Mouse (Mus musculus) intestine, embryonic 15.5 days (tissue): ENCODE data around the gene Trib3. TPM values are rescaled to one million over a fixed set of nuclear protein-coding genes. Genes with fewer than 3 reads are reported as not detected.

Experiments used
- ATAC-seq: fragments of 200-750 bp; cut with Nextera tagmentation; 2 replicates; pipeline ENCODE4 v1.8.0; 2017; ENCODE audit warnings: moderate TSS enrichment, moderate library complexity
- H3K27ac ChIP-seq: fragments of 300-500 bp; sonication (generic); 2 replicates; pipeline ENCODE4 v1.5.1; 2015; ENCODE audit warnings: mild to moderate bottlenecking, inconsistent platforms
- H3K27me3 ChIP-seq: fragments of 300-500 bp; sonication (generic); replicated peaks from 2 replicates; pipeline ENCODE4 v1.6.1; 2015; ENCODE audit warnings: inconsistent platforms
- H3K36me3 ChIP-seq: fragments of 300-500 bp; sonication (generic); 2 replicates; pipeline ENCODE4 v1.6.1; 2015; ENCODE audit warnings: inconsistent platforms
- H3K4me1 ChIP-seq: fragments of 300-500 bp; sonication (generic); replicated peaks from 2 replicates; pipeline ENCODE4 v1.6.1; 2015; ENCODE audit warnings: inconsistent platforms
- H3K4me2 ChIP-seq: fragments of 300-500 bp; sonication (generic); replicated peaks from 2 replicates; pipeline ENCODE4 v1.6.1; 2015; ENCODE audit warnings: mild to moderate bottlenecking, inconsistent platforms
- H3K4me3 ChIP-seq: fragments of 300-500 bp; sonication (generic); replicated peaks from 2 replicates; pipeline ENCODE4 v1.5.1; 2015; ENCODE audit warnings: inconsistent platforms
- H3K9ac ChIP-seq: fragments of 300-500 bp; sonication (generic); 2 replicates; pipeline ENCODE4 v1.6.1; 2015; ENCODE audit warnings: inconsistent platforms
- H3K9me3 ChIP-seq: fragments of 300-500 bp; sonication (generic); 2 replicates; pipeline ENCODE4 v1.6.1; 2016; ENCODE audit warnings: inconsistent platforms
- WGBS: fragments of 180-500 bp; shearing (Covaris S2); methylation state at CpG from one replicate; pipeline ENCODE4 v1.1.7; 2015; 5-methylcytosine and 5-hydroxymethylcytosine counted together
- polyA plus RNA-seq: library from polyadenylated mRNA; unstranded; fragments of >200 nt; fragmentation: Nextera tagmentation; extraction: Ambion mirVana; gene quantifications from 2 replicates; pipeline ENCODE4 v1.2.1, GENCODE M21; 2015

Trib3 gene
- polyA plus RNA-seq, 1 experiment from 2014 or later, result 4.9 TPM

GRCm38 (mm10) chr2:152344361-152344760 is 529 bp upstream of the Trib3 start:
- Histone ChIP-seq H3K4me2 (peak overlapping the region; percentile 99), H3K4me1 (peaks cover 15% of the 10 kb centered on the region; the same call in 1 of the 2 replicates), H3K36me3 (no peaks in the 10 kb centered on the region), H3K9ac (peak overlapping the region; percentile 60), H3K4me3 (peak overlapping the region; percentile 59), H3K27ac (no peak overlapping the region), H3K9me3 (no peaks in the 10 kb centered on the region), H3K27me3 (peaks cover 3% of the 10 kb centered on the region; the same call in 1 of the 2 replicates)
- 12% methylated on average over 10 of the region's 10 CpGs for WGBS
- ATAC-seq, result peak; percentile 37

- no peaks in the 10 kb centered on the region for H3K9me3 ChIP-seq
- no peak for ATAC-seq
- H3K27me3 ChIP-seq, result peaks cover 3% of the 10 kb centered on the region; the same call in 1 of the 2 replicates
- no peak overlapping the region for H3K27ac ChIP-seq
- H3K4me3 ChIP-seq, result no peak overlapping the region
- H3K9ac ChIP-seq, result no peak overlapping the region
- peaks cover 15% of the 10 kb centered on the region; the same call in 1 of the 2 replicates for H3K4me1 ChIP-seq
- WGBS, result 92% methylated on average over 22 of the region's 22 CpGs
- H3K36me3 ChIP-seq, result no peaks in the 10 kb centered on the region
- no peak overlapping the region for H3K4me2 ChIP-seq
Observed at GRCm38 (mm10) chr2:152339631-152340179, 4.1 kb downstream of the Trib3 start.

- Histone ChIP-seq H3K9ac (no peak overlapping the region), H3K4me2 (no peak overlapping the region), H3K4me1 (0 out of 2 replicates have a peak, but pooled peaks cover 5% of the 10 kb centered on the region), H3K4me3 (no peak overlapping the region), H3K9me3 (no peaks in the 10 kb centered on the region), H3K27ac (no peak overlapping the region), H3K36me3 (no peaks in the 10 kb centered on the region), H3K27me3 (peaks cover 3% of the 10 kb centered on the region; the same call in 1 of the 2 replicates)
- WGBS, result 75% methylated on average over 13 of the region's 13 CpGs
- ATAC-seq, result peak; percentile 38
Observed at GRCm38 (mm10) chr2:152338319-152338718, 5.5 kb downstream of the Trib3 start.

DNA sequence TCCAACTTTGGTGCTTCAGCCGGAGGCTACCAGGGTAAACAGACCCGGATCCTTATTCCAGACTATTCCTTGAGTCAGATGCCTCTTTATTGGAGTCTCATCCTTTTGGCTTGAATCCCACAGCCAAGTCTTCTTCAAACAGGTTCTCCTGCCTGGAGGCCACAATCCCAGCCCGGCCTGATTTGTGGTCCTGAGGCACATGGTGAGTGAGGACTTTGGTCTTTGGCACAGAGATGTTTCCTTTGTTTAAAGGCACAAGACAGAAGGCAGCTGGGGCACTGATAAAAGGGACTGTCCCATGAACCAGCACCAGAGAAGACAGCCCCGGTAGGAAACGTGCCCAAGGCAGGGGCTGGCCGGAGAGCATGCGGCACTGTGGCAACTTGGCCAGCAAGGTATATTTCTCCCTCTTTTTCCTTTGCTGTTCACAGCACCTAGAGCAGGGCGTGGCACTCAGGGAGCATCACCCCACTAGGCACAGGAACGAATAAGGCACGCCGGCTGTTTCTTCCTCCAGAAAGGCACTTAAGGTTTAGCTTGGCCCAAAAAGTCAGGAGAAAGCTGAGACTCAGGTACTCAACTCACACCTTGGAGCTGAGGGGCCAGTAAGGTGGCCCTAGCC is 6.1 kb downstream of the Trib3 start:
- WGBS, result 83% methylated on average over 11 of the region's 11 CpGs
- no peak overlapping the region for H3K4me2 ChIP-seq
- no peak overlapping the region for H3K27ac ChIP-seq
- H3K4me3 ChIP-seq, result no peak overlapping the region
- peak; percentile 52 for ATAC-seq
- no peaks in the 10 kb centered on the region for H3K36me3 ChIP-seq
- H3K9ac ChIP-seq, result no peak overlapping the region
- H3K27me3 ChIP-seq, result no peaks in the 10 kb centered on the region; the same call in 1 of the 2 replicates
- H3K4me1 ChIP-seq, result no peaks in the 10 kb centered on the region
- no peaks in the 10 kb centered on the region for H3K9me3 ChIP-seq

GRCm38 (mm10) chr2:152336856-152337255 is 7.0 kb downstream of the Trib3 start:
- no peaks in the 10 kb centered on the region for H3K4me1 ChIP-seq
- no peak overlapping the region for H3K27ac ChIP-seq
- H3K9ac ChIP-seq, result no peak overlapping the region
- H3K9me3 ChIP-seq, result no peaks in the 10 kb centered on the region
- no peaks in the 10 kb centered on the region for H3K27me3 ChIP-seq
- H3K4me3 ChIP-seq, result no peak overlapping the region
- 80% methylated on average over 1 of the region's 1 CpGs for WGBS
- no peak overlapping the region for H3K4me2 ChIP-seq
- H3K36me3 ChIP-seq, result no peaks in the 10 kb centered on the region
- ATAC-seq, result no peak

GRCm38 (mm10) chr2:152335289-152335820 is 8.5 kb downstream of the Trib3 start:
- H3K9ac ChIP-seq, result no peak overlapping the region
- no peak overlapping the region for H3K27ac ChIP-seq
- WGBS, result 51% methylated on average over 11 of the region's 11 CpGs
- no peaks in the 10 kb centered on the region for H3K27me3 ChIP-seq
- no peak overlapping the region for H3K4me2 ChIP-seq
- H3K4me3 ChIP-seq, result no peak overlapping the region
- no peaks in the 10 kb centered on the region for H3K9me3 ChIP-seq
- H3K36me3 ChIP-seq, result no peaks in the 10 kb centered on the region
- peaks cover 6% of the 10 kb centered on the region for H3K4me1 ChIP-seq
- no peak for ATAC-seq

- no peak overlapping the region for H3K27ac ChIP-seq
- no peak overlapping the region for H3K9ac ChIP-seq
- H3K4me2 ChIP-seq, result no peak overlapping the region
- no peaks in the 10 kb centered on the region for H3K27me3 ChIP-seq
- 64% methylated on average over 4 of the region's 4 CpGs for WGBS
- no peaks in the 10 kb centered on the region for H3K9me3 ChIP-seq
- H3K4me1 ChIP-seq, result peaks cover 6% of the 10 kb centered on the region
- ATAC-seq, result no peak
- H3K4me3 ChIP-seq, result no peak overlapping the region
- no peaks in the 10 kb centered on the region for H3K36me3 ChIP-seq
Observed at GRCm38 (mm10) chr2:152333345-152334006, 10.4 kb downstream of the Trib3 start.

GRCm38 (mm10) chr2:152332101-152332825 is 11.6 kb downstream of the Trib3 start, which contains the start of gene Rbck1:
TSS of gene Rbck1 (minus strand) at chr2:152332653.
- WGBS, result under 1% methylated on average over 54 of the region's 54 CpGs
- Histone ChIP-seq H3K4me3 (peak within 1 kb of the TSS; percentile 81), H3K4me2 (peak within 1 kb of the TSS; percentile 68), H3K4me1 (peaks cover 6% of the 10 kb centered on the region), H3K36me3 (peaks cover 2% of the 10 kb centered on the region; the same call in 1 of the 2 replicates), H3K9ac (peak within 1 kb of the TSS; percentile 89), H3K27me3 (no peaks in the 10 kb centered on the region), H3K27ac (peak within 1 kb of the TSS; percentile 92), H3K9me3 (no peaks in the 10 kb centered on the region)
- peak; percentile 97 for ATAC-seq

DNA sequence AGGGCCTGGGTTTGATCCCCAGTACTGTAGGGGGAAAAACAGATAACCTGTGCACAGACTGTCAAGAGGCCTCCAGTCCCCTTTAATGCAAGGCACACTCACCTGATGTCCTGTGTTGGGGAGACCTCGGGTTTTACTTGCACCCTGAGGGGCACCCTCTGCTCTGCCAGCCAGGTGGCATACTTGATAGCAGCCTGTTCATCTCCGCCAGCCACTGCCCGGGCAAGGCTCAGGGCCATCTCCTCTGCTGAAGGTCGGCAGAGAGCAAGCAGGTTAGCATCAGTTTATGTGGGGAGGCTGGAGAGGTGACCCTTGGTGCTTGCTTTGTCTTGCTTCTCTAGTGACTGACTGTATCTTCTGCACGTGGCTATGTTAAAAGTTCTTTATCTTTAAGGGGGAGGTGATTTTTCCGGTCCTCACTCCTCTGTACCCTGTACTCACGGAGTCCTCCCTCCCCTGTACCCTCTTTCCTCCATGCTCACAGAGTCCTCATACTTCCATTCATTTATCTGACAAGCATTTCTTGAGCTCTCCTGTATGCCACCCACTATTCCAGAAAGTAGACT is 12.9 kb downstream of the Trib3 start:
- no peak overlapping the region for H3K27ac ChIP-seq
- peak overlapping the region; percentile 68 for H3K4me2 ChIP-seq
- peaks cover 6% of the 10 kb centered on the region for H3K4me1 ChIP-seq
- no peak for ATAC-seq
- H3K9me3 ChIP-seq, result no peaks in the 10 kb centered on the region
- H3K27me3 ChIP-seq, result no peaks in the 10 kb centered on the region
- peaks cover 9% of the 10 kb centered on the region for H3K36me3 ChIP-seq
- 0 out of 2 replicates have a peak overlapping the region, but pooled peaks have one; percentile 11 for H3K9ac ChIP-seq
- H3K4me3 ChIP-seq, result peak overlapping the region; percentile 81
- 61% methylated on average over 7 of the region's 7 CpGs for WGBS

DNA sequence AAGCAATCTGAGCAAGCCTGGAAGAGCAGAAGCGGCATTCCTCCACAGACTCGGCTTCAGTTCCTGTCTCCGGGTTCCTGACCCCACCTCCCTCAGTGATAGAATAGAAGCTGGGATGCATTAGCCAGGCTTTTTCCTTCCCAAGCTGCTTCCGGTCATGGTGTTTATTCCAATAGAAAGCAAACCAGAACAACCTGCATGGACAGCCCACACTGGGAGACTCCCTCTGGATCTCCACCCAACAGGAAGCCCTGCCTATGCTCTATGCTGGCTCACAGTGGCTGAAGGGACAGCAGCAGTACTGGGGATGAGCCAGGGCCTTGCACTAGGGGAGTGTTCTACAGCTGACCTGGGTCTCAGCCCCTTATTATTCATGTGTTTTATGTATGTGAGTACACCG is 15.9 kb downstream of the Trib3 start:
- Histone ChIP-seq H3K4me1 (peaks cover 6% of the 10 kb centered on the region), H3K9me3 (no peaks in the 10 kb centered on the region), H3K4me3 (no peak overlapping the region), H3K9ac (no peak overlapping the region), H3K4me2 (no peak overlapping the region), H3K27me3 (no peaks in the 10 kb centered on the region), H3K27ac (no peak overlapping the region), H3K36me3 (peaks cover 23% of the 10 kb centered on the region)
- 76% methylated on average over 5 of the region's 5 CpGs for WGBS
- no peak for ATAC-seq

DNA sequence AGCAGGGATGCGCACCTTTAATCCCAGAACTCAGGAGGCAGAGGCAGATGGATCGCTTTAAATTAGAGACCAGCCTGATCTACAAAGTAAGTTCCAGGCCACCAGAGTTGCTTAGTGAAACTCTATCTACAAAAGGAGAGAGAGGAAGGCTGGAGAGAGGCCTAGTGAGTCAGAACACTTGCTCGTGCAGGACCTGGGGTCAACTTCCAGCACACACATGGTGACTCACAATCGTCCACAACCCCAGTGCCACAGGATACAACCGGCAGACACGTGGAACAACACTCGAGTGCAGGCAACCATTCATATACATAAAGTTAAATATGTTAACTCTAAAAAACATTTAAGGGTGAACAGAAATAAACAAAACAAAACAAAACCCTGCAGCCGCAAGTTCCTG is 17.2 kb downstream of the Trib3 start:
- peaks cover 32% of the 10 kb centered on the region for H3K36me3 ChIP-seq
- H3K9ac ChIP-seq, result no peak overlapping the region
- no peak overlapping the region for H3K27ac ChIP-seq
- H3K27me3 ChIP-seq, result no peaks in the 10 kb centered on the region
- 82% methylated on average over 8 of the region's 8 CpGs for WGBS
- H3K9me3 ChIP-seq, result no peaks in the 10 kb centered on the region
- H3K4me3 ChIP-seq, result no peak overlapping the region
- ATAC-seq, result no peak
- H3K4me2 ChIP-seq, result no peak overlapping the region
- H3K4me1 ChIP-seq, result peaks cover 6% of the 10 kb centered on the region
